Mouse (Mus musculus): Measurements from ENCODE around the gene Gm10282.

The Gm10282 gene

DNA sequence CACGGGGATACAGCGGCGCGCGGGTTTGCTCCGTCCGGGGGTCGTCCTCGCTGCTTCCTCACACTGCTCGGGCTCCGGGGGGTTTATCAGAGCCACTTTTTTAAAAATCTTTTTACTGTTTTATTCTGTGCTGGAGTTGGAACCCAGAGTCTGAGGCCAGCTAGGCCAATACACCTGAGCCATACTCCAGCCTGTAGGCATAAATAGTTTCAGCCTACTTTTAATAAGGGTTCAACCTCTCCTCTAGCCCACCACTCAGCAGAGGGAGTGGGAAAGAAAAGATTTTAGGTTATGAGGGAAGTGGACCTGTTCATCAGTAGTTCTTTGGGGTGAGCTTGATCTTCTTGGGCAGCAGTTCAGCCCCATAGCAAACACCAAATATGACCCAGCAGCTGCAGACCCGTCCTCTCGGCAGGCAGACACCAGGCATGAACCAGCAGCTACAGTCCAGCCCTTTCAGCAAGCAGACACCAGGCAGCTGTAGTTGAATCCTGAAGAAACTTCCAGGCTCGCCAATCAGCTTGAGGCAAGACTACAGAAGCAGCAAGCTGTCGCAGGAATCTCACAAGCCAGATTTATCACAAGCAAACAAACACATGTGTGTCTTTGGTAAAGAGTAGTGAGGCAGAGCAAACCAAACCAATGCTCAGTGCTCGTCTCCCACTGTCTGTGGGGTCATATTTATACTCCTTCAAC is at the start of gene Gm10282:
Gene Gm10282 (minus strand): TSS at position 51 of the 696 bp plus-strand sequence.
- DNase-seq, result no peak

DNA sequence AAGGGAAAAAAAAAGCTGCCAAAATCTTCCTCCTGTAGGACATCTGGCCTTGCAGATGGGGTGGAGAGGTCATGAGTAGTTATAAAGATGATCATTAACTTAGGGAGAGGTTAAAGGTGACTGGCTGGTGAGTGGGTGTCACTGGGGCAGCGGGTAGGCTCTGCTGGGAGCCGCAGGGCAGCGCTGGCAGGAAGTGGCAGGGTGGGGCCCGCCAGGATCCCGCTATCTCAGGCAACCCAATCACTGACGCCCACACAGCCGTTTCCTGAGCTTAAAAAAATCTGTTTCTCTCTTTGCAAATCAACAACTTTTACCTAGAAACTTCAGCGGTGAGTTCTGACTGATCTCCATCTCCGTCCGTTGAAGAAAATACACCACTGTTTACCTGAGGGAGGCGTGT is 49.2 kb upstream of the Gm10282 start:
- DNase-seq, result no peak

DNA sequence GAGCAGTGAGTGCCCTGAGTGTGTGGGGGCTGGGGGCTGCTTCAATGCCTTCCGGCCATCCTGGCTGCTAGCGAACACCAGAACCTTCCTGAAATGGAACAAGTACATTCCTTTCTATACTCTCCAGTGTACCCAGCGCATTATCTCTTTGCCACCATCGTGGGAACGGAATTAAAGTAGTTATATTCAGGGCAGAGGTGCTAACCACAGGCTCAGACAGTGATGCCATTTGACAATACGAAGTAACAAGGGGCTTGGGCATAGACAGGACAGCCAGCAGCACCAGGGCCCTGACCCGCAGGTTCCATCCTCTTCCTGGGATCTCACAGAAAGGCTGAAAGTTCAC is 48.6 kb upstream of the Gm10282 start:
- no peak for DNase-seq

DNA sequence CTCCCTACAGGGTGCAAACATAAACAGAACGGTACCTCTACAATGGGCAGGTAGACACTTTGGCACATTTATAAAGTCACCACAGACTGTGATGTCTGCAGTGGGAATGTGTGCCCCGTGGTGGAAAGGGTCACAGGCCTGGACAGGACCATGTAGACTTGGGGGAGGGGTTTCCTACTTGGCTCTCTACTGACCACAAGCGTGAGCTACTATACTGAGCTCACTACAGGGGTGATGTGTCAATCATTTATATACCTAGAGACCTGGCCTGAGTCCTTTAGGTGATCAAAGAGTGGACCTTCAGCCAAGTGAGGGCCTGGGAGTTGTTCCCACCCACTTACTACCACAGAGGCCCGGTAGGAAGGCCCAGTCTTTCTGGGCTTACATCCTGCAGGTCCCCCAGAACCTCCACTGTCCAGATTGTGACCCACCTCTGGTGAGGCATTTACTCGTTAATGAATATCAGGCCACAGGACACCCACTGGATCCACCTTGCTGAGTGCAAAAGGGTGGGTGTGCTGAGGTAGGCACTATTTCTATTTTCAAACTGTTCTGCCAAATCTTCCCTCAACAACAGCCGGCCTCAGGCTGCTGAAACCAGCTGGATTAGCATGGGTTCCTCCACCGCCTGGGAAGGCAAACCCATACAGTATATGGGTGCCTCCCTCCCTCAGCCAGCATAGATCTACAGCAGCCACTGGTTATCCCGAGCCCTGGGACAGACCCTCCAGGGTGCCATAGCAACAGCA is 48.1 kb upstream of the Gm10282 start:
- DNase-seq, result no peak

DNA sequence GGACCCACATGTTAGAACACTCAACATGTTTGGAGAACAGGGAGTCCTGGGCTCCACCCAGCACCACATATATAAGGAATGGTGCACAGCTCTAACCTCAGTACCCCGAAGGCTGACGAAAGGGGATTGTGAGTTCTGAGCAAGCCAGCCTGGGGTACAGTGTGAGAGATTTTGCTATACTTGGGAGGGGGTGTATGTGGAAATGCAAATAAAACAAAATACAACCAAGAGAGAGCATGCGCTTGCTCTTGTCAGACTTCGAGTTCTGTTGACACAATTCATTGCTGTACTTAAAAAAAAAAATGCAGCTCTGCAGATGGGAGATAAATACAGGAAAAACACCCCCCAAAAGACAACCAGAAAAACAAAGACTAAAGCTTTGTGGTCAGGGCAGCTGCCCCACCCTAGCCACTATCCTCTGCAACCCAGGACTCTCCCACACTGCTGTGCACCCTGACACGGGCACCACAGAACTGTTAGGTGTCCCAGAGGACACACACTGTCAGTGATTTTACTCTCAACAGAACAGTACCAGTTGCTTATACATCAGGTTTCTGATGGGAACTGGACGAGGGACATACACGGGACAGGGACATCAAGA is 46.4 kb upstream of the Gm10282 start:
- no peak for DNase-seq

DNA sequence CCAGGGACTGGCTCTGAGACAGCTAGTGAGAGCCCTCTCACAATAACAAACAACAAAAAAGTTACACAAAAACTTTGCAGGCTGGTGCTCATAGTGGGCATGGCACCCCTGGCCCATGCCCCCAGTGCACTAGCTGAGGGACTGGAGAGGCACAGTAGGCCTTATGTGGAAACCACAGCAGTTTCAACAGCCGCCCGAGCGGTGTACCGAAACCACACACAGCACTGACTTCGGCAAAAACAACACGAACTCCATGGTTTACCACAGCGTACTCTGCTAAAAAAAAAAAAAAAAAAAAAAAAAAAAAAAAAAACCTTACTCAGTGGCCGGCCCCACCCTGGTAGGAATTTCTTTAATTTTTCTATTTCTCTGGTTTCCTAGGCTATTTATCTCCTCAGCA is 45.7 kb upstream of the Gm10282 start:
- no peak for DNase-seq

DNA sequence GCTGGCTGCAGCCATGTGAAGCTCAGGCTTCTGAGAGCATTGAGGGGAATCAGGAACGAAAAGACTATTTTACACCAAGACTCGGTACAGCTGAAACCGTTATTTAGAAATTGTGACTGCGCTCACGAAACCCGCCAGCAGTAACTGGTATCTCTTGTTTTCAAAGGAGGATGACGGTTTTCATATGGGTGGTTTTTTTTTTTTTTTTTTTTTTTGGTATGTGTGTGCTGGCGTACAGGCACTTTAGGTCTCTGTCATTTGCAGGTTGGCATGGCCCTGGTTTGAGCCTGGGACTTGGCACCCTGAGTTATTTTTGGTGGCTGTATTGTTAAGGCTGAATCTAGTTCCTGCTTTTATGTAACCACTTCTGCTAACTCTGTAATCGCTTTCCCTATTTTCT is 44.8 kb upstream of the Gm10282 start:
- no peak for DNase-seq

DNA sequence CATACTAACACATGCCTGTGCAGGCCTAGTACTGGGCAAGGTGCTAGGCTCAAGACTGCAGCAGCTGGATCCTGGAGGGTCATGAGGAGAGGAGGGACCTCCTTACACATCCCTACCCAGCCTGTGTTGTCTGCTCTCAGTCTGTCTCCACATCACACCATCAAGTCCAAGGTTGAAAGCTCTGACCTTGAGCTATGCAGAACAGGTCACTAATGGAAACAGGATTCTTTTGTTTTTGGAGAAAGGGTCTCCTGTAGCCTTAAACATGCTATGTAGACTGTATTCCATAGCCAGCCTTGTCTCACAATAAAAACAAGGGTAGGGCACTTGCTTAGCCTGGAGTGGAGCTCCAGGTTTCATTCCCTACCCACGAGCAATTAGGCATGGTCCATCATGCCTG is 43.9 kb upstream of the Gm10282 start:
- no peak for DNase-seq

DNA sequence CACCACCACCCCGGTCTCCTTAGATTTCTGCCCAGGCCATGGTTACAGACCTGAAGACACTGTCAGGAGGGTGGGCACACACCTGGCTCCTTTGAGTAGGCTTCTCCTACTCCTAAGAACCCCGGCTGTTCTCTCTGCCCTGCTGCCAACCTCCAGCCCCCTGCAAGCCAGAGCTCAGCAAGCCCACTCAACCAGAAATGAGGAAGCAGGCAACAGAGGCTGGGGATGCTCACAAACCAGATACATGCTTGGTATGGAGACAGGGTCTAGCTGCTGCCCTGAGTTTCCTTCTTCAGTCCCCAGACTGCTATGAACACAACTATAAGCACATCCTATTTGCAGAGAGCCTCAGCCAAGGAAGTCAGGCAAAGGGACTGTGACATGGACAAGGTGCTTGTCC is 43.1 kb upstream of the Gm10282 start:
- no peak for DNase-seq

DNA sequence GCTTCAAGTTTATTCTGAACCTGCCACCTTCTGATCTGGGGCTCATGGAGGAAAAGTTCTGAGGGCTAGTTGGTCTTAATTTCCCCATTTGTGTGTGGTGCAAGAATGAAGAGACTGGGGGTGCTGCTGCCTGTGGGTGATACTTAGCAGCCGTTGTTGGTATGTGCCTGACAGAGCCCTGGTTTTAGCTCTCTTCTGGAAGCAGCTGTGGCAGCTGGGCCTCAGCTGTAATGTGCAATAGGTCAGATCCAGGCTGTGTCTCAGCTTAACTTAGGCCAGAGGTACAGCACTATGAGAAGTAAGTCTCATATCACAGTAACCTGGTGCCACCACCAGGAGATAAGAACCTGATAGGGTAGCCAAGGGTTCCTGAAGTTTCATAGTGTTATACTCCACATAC is 42.5 kb upstream of the Gm10282 start:
- DNase-seq, result no peak

DNA sequence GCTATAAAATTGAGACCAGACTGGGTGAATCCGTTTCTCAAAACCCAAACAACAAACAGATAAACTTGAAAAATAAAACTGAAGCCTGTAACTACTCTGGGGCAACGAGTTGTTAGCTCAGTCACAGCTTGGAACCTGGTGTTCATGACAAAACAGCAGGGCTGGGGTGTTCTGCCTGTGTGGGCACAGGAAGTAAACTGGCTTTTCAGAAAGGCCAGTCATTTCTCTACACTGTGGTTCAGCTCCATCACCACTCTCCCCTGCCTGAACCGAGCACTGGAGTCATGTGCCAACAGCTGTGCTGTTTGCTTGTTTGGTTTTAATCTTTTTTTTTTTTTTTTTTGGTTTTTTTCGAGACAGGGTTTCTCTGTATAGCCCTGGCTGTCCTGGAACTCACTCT is 38.7 kb upstream of the Gm10282 start:
- no peak for DNase-seq

DNA sequence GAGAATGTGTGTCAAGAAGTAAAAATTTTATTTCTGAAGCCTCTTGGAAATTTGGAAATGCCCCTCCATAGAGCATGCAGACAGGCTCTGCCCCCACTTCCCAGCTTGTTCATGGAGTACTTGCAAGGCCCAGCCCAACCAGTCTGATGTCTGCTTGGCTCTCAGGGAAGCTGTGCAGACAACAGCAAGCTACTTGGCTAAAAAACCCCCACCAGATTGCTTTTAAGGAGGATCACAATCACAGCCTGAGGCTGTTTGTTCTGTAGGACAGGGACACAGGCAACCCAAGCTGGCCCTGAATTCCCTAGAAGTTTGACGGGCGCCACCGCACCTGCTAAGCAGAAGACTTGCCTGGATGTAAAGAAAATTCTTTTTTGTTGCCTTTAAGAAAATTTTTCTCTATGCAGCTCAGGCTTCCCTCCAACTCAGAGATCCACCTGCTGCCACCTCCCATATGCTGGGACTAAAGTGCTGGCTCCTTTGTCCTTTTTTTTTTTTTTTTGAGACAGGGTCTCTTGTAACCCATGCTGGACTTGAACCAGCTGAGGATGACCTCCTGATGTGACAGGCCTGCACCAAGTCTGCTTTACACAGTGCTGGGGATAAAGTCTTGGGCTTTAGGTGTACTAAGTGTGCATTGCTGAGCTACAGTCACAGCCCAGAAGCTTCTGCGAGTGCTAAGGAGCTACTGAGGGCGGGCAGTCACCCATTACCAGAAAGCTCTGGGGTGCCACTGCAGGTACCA is 37.7 kb upstream of the Gm10282 start:
- DNase-seq, result no peak

DNA sequence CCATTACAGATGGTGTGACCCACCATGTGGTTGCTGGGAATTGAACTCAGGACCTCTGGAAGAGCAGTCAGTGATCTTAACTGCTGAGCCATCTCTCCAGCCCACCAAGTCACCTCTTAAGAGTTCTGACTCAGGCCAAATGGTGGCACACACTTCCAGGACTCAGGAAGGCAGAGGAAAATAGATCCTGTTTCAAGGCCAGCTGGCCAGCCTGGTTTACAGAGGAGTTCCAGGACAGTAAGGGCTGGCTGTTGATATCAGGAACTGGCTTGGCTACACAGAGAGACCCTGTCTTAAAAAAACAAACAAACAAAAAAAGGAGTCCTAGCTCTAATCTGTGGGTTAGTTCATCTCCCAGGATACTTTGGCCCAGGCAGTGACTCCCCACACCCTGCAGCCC is 32.0 kb upstream of the Gm10282 start:
- no peak for DNase-seq

DNA sequence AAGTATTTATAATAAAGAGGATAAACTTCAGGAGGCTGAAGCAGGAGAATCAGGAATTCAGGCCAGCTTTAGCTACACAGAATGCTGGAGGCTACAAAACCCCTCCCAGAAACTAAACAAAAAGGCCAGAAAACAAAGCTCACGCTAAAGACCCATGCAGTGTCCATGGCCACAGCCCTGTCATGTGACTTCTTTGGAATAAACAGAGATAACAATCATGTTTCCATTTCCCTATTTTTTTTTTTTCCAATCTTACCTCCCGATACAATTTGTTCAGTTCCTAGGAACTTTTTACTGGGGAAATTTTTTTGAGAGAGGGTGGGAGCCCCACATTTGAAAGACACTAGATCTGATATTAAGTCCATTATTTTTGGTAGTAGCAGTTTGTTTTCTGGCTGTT is 31.2 kb upstream of the Gm10282 start:
- no peak for DNase-seq

DNA sequence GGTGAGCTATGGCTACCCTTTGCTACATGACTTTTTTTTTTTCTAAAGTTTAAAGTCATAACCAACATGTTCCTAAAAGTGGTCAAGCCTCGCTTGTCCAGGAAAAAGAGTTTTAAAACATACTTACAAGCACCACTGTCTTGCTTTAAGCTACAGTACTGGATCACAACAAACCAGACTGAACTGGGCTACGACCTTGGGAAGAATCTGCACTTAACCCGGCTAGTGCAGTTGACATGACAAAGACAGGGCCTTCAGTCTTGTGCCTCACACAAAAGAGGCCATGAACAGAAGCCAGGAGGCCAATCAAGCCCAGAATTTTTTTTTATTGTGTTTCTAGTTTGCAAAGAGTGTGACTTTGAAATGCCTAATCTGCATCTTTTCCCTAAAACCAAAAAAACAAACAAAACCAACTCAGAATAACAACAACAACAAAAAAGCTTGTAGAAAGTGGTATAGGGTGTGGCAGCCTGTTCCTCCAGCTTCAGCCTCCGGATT is 29.1 kb upstream of the Gm10282 start:
- DNase-seq, result no peak

DNA sequence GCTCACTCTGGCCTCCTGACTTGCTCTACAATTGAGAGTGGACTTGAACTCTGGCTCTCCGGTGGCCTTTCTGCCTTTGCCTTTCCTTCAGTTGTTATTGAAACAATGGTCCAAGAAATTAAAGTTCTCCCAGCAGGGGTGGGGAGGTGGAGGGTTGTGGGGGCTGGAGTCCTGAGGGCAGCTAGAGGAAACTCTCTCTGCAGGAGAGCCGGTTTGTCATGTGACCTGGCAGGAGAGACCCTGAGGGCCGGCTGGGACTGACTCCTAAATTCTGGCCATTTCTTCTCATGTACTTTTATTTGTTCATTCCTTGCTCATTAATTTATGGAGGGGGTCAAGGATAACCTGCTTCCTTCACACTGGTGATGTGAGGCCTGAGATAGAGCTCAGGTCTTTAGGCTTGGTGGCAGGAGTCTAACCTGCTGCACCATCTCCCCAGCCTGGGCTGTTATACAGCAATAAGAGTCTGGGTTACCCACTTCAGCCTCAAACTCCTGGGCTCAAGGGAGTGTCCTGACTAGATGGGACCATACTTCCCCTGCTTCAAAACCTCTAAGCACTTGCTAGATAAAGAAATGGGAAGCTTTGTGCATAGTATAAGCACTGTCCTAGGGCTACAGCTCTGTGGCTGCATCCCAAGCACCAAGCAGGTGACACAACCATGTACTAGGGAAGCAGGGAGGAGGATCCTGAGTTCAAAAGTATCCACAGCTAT is 28.5 kb upstream of the Gm10282 start:
- no peak for DNase-seq

DNA sequence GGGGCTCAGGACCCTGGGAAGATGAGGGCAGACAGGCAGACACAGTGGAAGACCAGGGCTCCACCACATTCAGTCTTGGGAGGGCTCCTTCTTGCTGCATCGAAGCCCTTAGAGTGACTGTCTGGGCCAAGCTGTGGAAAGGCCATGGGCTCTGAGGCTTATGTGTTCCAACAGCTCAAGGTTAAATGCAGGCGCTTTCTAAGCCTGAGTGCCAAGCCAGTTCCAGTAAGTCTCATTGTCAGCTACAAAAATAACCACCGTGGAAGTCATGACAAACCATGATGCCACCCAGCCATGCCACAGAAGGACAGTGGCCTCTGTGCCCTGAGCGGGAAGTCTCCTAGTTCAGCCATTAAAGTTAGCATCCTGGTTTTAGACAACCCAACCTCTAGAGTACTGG is 26.6 kb upstream of the Gm10282 start:
- DNase-seq, result no peak

DNA sequence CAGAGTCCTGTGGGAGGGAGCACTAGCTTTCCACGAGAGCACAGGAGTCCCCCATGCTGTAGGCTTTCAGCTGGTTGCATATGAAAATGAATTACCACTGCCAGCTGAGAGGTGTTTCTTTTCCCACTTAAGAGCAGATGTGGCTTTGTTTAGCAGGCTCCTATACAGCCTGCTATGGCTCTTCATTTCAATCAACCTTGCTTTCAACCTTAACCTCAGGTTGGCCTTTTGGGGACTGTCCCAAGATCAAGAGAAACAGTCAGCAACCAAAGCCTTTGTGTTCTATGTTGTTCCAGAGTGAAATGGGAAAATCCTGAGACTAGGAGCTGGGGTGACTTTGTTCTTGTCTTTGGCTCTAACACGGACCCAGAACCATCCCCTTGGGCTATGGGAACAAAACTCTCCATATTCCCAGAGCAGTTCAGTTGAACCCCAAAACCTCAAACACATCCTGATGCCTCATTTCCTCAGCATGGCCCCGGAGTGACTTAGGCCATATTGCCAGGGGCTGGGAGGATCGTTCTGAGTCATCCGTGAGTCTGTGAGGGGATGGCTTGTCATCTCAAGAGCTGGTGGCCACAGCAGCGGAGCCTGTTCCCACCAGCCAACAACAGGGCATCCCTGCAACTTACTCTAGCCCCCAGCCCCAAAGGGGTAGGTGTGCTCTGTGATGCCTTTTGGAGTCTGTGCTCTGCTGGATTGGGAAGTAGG is 25.9 kb upstream of the Gm10282 start:
- DNase-seq, result no peak

DNA sequence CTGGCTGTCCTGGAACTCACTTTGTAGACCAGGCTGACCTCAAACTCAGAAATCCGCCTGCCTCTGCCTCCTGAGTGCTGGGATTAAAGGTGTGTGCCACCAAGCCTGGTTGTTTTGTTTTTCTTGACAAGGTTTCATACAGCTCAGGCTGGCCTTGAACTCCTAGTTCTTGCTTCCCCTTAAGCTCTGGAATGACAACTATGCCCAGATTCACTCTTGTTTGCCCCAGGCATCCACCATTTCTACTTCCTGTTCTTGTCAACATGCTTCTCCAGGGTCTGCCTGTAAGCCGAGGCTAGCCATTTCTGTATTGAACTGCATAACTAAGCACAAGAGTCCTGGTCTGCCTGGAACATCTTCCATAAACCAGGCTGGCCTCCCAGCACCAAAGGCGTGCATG is 24.1 kb upstream of the Gm10282 start:
- no peak for DNase-seq

DNA sequence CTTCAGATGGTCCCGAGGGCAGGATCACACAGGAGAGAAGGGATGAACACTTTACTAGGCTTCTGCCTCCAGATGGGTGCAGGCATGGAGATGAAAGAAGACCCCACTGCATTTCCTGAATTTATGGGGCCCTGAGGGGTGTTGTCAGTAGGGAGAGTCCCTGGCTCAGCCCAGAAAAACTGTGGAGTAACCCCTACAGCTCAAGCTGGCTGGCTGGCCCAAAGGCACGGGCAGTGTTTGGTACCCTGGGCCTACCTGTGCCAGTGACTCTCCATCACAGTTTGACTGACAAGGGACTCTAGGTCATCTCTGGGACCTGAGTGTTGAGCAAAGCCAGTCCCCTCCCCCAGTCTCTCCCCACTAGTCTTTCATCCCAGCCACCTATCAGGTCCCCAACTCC is 19.6 kb upstream of the Gm10282 start:
- DNase-seq, result no peak

DNA sequence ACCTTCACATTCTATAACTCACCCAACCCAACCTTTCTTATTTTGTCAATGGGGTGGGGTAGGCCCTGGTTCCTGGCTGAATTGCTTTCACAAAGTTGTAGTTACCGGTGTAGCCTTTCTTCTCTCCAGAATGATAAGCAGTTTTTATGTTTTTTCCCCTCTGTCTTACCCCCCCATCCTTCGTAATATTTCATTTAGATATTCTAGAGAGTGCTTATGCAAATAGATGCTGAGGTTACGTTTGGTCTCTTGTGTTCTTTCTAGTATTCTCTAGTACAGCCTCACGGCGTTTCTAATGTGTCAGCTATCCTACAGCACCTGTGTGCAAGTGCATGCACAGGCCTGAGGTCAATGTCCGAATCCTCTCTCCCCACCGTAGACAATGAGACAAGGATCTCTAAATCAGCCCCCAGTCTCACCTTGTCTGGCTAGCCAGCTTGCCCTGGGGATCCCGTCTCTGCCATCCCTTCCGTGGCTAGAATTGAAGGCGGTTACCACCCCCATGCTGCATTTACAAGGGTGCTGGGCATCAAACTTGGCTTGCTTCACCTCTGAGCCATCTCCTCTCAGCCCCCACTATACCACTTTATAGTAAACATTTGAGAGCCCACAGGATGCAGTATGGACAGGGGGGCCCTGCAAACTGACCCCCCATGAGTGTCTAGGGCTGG is 19.1 kb upstream of the Gm10282 start:
- DNase-seq, result no peak
